Mouse (Mus musculus): ENCODE data around the gene Slc6a6. TPM values are rescaled to one million over a fixed set of nuclear protein-coding genes. Genes with fewer than 3 reads are reported as not detected.

Slc6a6 gene
- polyA plus RNA-seq, 1 experiment: 58.7 TPM

GRCm38 (mm10) chr6:91773951-91774350, 90.1 kb downstream of the Slc6a6 start:
- no peak for DNase-seq (ENCODE audit: low read depth)

- DNase-seq (ENCODE audit: low read depth): no peak
Observed at GRCm38 (mm10) chr6:91776543-91776942, 92.7 kb downstream of the Slc6a6 start.

GRCm38 (mm10) chr6:91779206-91779605, 95.4 kb downstream of the Slc6a6 start:
- no peak for DNase-seq (ENCODE audit: low read depth)

- DNase-seq (ENCODE audit: low read depth): no peak
Observed at GRCm38 (mm10) chr6:91785018-91785417, 101.2 kb downstream of the Slc6a6 start.

- DNase-seq (ENCODE audit: low read depth): no peak
Observed at GRCm38 (mm10) chr6:91788311-91788798, 104.5 kb downstream of the Slc6a6 start.

- DNase-seq (ENCODE audit: low read depth): no peak
Observed at GRCm38 (mm10) chr6:91795640-91796039, 111.8 kb downstream of the Slc6a6 start.

GRCm38 (mm10) chr6:91796064-91796463, 112.2 kb downstream of the Slc6a6 start:
- no peak for DNase-seq (ENCODE audit: low read depth)

- no peak for DNase-seq (ENCODE audit: low read depth)
Observed at GRCm38 (mm10) chr6:91796736-91797135, 112.9 kb downstream of the Slc6a6 start.

- no peak for DNase-seq (ENCODE audit: low read depth)
Observed at GRCm38 (mm10) chr6:91798496-91798895, 114.6 kb downstream of the Slc6a6 start.

GRCm38 (mm10) chr6:91804177-91804576, 120.3 kb downstream of the Slc6a6 start:
- DNase-seq (ENCODE audit: low read depth): no peak

GRCm38 (mm10) chr6:91807169-91807568, 123.3 kb downstream of the Slc6a6 start:
- DNase-seq (ENCODE audit: low read depth): no peak

GRCm38 (mm10) chr6:91808022-91808421, 124.2 kb downstream of the Slc6a6 start:
- no peak for DNase-seq (ENCODE audit: low read depth)

Other genes with a start within 250 kb of the Slc6a6 start
- 5.8 and 6.0 TPM in 2 replicates for gene Chchd4, start 210.5 kb upstream of the Slc6a6 start, polyA plus RNA-seq (2012; rRNA removed)
- 91.3 and 109 TPM in 2 replicates for gene Tmem43, start 210.3 kb upstream of the Slc6a6 start, polyA plus RNA-seq (2012; rRNA removed)
- 12.1 and 14.3 TPM in 2 replicates for gene Xpc, start 168.2 kb upstream of the Slc6a6 start, polyA plus RNA-seq (2012; rRNA removed)
- gene Lsm3, start 168.1 kb upstream of the Slc6a6 start, polyA plus RNA-seq (2012; rRNA removed): 27.8 and 35.8 TPM in 2 replicates
- 2.8 and 3.3 TPM in 2 replicates for gene Grip2, start 143.2 kb downstream of the Slc6a6 start, polyA plus RNA-seq (2012; rRNA removed)
- 3.5 and 4.7 TPM in 2 replicates for gene Ccdc174, start 194.0 kb downstream of the Slc6a6 start, polyA plus RNA-seq (2012; rRNA removed)
- 0.43 and 0.55 TPM in 2 replicates for gene 4930590J08Rik, start 218.8 kb downstream of the Slc6a6 start, polyA plus RNA-seq (2012; rRNA removed)